Mouse (Mus musculus): Measurements from ENCODE around the gene Shmt2.

Gene Shmt2

GRCm38 (mm10) chr10:127511634-127512306 lies 10.5 kb downstream of the Shmt2 start:
- DNase-seq, result peak; percentile 73 to 80

DNA sequence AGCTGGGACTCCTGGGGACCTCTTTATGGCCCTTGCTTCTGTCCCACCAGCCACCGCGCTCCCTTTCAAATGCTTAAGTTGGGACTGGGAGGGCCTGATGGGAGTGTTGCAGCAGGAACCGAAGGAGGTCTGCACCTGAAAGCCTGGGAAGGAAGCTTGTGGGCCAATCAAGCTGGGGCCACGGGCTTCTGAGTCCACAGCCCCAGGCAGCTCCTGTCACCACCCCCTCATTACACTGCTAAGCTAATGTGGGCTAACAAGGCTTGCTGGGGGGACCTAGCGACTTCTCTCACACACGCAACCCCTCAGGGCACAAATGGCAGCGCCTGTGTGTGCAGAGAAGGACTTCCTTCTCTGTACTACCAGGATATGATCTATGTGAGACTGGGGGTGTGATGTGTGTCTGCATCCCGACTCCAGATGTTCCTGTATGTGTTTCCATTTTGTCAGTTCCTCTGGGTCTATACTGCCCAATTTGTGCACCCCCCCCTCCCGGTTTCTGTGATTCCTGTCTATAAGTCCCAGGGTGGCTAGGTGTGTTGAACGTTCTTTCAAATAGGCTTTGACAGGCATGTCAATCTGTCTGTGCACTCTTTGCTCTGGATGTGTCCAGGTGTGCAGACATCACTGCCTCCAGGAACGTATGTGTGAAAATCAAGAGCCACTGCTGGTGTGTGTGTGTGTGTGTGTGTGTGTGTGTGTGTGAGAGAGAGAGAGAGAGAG lies 11.2 kb downstream of the Shmt2 start:
- DNase-seq, result no peak

- no peak for DNase-seq
These were observed 12.2 kb downstream of the Shmt2 start for GRCm38 (mm10) chr10:127509837-127510701.

GRCm38 (mm10) chr10:127509051-127509836 lies 13.0 kb downstream of the Shmt2 start:
- DNase-seq, result peak; percentile 85 to 89

GRCm38 (mm10) chr10:127508239-127508638 lies 14.0 kb downstream of the Shmt2 start:
- peak; percentile 84 to 86 for DNase-seq

DNA sequence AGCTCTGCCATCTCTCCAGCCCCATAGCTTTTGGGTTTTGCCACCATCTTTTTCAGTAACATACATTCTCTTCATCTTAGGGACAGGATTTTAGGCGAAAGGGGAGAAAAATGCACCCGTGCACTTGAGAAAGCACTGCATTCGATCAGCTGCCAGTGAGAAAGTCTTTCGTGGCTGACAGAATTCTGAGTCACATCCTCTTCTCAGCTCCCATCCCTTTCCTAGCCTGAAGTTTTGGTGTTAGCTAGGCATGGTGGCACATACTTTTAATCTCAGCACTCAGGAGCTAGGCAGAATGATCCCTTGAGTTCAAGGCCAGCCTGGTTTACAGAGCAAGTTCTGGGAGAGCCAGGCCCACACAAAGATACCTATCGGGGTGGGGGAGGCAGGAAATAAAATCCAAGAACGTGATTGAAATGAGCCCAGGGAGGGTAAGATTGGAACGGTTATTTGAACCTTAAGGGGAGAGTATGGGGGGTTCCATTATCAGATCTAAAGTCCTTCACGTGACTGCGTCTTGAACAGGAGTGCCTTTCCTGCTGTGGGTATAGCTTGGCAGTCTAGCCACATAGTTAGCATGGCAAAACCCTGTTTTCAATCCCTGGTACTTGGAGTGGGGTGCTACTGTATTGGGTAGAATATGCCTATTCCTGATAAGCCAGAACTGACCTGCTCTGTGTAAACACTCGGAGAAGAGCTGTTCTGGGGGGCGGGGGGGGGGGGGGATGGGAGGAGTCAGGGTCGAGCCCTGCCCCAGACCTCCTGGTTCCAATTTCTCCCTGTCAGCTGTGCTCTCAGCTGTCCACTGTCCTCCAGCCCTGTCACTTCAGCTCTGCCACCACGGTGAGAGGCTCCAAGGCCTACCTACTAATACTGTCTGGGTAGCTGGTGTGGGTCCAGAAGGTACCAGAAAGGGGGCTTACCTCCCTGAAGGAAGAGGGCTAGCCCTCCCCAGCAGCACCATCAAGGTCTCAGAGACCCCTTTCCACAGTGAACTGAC lies 21.1 kb downstream of the Shmt2 start, which contains the start of gene Stac3:
Gene Stac3, plus strand, starts transcription at position 793 of the 1,000 bp plus-strand sequence.
- DNase-seq, result no peak

GRCm38 (mm10) chr10:127500042-127500441 lies 22.2 kb downstream of the Shmt2 start:
- no peak for DNase-seq

DNA sequence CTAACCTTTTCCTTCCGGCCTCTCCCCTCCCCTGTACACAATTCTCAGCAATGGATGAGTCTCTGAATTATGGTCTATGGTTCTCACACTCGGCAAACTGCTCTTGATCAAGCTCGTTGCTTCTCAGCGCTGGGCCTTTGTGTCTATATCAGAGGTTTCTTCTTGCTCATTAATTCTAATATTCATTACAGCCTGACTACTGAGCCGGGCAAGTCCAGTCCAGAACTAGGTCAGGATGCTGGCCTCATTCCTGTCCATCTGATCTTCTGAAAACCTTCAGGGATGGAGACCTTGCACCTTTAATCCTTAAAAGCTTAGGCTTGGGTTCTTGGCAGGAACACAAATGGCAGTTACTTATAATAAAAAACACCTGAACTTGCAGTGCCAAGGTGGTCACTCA lies 22.7 kb downstream of the Shmt2 start:
- DNase-seq, result no peak

DNA sequence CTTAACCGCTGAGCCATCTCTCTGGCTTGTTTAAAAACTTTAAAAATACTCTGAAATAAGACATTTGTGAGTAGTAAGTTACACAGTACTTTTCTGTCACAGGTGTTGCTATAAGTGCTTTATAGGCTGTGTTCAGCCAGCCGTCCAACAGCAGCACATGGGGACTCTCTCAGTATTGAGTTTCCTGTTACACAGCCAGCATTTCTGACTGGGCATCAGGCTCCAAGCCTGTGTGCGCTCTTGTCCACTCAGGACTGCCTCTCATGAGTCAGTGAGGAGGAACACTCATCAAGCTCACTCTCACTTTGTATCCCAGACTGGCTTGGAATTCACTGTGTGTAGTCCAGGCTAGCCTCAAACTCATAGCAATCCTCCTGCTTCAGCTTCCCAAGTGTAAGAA lies 26.1 kb downstream of the Shmt2 start:
- no peak for DNase-seq

DNA sequence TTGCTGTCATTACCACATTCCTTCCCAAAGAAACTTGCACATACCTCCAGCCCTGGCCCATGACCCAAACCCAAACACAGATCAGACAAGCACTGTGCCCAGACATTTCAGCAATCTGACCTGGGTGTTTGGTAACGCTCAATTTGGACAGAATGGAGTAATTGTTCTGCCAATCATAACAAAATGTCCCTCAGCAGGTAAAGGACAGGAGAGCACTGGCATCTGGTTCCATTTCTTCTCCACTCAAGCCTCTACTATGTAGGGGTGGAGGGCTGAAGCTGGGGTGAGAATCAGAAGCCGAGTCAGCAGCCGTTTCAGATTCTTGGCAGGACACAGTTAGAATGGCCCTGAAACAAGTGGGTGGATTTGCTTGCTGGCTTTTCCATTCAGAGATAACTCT lies 30.1 kb downstream of the Shmt2 start:
- no peak for DNase-seq

DNA sequence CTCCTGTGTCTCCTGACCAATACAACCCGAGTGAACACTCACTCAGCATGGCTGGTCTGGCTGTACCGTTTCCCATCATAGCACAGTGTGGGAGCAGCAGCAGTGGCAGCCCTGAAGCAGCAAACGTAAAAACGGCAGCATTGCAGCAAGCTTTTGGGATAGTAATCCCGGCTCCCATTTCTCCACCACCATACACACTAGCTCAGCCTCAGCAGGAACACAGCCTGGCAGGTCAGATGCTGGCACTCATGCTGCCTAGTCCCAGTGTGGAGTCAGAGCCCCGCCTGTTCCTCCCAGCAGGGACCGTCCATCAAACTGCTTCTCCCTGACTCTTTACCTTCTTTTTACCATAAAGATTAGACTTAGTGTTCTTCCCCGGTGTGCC lies 31.1 kb downstream of the Shmt2 start:
- DNase-seq, result no peak

GRCm38 (mm10) chr10:127490160-127491127 lies 31.8 kb downstream of the Shmt2 start:
- DNase-seq, result no peak

GRCm38 (mm10) chr10:127488856-127489255 lies 33.4 kb downstream of the Shmt2 start:
- DNase-seq, result no peak

DNA sequence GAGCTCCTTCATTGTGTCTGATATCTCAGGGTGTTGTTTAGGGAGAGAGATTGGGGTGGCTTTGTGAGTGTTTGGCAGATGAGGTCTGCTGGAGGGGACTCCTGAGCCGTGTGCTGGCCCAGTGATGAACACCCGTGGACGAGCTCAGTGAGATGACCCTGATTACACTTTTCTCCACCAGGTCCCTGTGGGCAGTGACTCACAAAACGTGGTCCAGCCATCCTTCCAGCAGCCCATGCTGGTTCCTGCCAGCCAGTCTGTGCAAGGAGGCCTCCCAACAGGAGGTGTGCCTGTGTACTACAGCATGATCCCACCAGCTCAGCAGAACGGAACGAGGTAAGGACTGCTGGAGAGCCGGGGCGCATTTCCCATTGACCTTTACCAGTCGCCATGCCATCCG lies 37.0 kb downstream of the Shmt2 start:
- DNase-seq, result no peak

DNA sequence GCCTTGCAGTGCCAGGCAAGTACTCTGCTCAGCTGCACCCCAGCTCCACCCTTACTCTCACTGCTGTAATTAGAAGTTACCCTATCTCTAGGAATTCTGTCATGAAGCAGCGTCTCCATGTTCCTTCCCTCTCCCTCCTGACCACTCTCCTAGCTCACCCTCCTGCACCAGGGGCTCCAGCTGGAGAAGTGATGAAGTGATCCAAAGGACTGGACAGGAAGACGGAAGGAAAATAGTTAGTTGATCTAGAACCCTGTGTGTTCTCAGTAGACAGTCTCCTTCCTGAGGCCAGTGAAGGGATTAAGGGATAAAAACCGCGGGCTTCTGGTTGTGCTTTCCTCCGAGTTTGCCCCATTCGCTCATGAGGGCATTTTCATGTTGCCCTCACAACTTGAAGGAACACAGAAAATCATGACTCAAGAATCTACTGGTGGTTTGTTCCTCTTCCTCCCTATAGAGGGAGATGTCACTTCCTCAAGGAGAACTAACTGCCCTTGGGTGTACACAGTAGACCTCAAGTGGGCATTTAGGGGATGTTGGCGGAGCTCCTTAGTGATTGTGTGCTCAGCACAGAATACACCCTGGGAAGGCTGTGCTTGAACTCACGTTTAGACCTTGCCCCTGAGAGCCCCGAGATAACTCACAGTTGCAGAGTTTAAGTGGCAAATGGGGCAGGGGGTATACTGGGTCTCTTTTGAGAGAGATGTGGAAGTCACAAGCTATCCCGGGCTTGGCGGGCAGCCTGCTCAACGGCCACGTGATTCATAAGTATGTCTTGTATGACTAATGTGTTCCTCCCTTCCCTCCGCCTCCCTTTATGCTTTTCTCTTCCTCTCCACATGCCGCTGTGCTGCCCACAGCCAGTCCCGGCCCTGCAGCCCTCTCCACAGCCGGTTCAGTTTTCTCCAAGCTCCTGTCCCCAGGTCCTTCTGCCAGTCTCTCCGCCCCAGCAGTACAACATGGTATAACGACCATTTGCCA lies 41.1 kb downstream of the Shmt2 start:
- DNase-seq, result no peak

- no peak for DNase-seq
These were observed 43.1 kb downstream of the Shmt2 start for GRCm38 (mm10) chr10:127479131-127479530.

DNA sequence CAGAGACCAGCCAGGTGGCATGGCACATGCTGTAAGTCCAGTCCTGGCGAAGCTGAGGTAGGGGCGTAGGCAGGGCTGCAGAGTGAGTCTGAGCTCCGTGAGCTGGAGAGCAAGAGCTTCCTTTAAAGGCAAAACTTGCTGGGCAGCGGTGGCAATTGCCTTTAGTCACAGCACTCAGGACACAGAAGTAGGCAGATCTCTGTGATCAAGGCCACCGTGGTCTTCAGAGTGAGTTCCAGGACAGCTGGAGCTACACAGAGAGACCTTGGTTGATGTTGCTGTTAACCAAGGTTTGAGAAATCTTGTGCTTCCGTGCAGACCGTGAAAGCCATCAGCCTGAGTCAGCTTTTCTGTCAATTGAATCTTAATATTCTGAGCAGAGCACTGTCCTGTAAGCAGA lies 44.9 kb downstream of the Shmt2 start:
- DNase-seq, result no peak

DNA sequence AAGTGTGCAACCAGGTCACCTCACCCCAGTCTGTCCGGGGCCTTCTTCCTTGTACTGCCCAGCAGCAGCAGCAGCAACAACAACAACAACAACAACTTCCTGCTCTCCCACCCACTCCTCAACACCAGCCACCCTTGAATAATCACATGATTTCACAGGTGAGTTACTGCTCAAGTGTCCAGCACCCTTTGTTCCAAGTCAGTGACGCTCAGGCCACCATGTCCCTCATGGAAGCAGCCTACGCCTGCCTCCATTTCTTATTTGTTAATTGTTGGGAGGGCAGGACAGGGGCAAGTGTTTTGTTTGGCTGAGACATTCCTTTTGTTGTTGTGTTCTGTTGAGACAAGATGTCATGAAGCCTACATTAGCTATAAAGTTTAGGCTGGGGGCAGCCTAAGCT lies 45.7 kb downstream of the Shmt2 start:
- DNase-seq, result no peak

DNA sequence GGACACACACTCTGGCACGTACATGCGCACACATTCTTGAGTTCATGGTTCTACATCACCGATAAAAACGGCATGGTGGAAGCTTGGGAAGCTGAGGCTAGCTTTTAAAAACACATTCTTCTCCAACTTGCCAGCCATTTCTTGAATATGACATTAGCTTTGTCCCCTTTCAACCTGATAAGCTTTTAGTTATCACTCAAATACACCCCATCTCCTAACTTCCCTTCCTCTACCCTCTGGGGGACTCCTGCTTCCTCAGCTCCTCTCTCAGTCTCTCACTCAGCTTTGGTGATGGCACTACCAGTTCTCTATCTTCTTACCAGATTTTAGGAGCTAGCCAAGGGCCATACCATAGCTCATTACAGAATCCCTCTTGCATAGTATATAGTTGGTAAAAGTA lies 47.1 kb downstream of the Shmt2 start:
- DNase-seq, result no peak

Data from thymus, postnatal 36 days (tissue).